Mouse (Mus musculus) right cerebral cortex, postnatal 10 days (tissue): ENCODE results near the gene Scamp3.

Experiments used
- DNase-seq, 2 experiments: peaks; one replicate each; pipeline ENCODE4 v3.0.0; 2021; ENCODE audit warnings: low spot score in 2 of 2

Scamp3 gene

DNA sequence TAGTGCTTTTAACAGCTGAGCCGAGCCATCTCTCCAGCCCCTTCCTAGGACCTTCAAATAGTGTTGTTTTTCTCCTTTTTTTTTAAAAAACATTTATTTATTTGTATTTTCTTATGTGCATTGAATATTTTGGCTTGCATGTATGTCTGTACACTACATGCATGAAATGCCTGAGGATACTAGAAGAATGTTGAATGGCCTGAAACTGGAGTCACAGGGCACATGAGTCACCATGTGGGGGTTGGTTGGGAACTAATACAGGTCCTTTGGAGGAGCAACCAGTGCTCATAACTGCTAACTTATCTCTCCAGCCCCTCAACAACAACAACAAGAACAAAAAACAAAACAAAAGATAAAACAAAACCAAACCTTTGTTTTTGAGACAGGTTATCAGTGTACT is 14.2 kb upstream of the Scamp3 start:
- no peak for DNase-seq

DNA sequence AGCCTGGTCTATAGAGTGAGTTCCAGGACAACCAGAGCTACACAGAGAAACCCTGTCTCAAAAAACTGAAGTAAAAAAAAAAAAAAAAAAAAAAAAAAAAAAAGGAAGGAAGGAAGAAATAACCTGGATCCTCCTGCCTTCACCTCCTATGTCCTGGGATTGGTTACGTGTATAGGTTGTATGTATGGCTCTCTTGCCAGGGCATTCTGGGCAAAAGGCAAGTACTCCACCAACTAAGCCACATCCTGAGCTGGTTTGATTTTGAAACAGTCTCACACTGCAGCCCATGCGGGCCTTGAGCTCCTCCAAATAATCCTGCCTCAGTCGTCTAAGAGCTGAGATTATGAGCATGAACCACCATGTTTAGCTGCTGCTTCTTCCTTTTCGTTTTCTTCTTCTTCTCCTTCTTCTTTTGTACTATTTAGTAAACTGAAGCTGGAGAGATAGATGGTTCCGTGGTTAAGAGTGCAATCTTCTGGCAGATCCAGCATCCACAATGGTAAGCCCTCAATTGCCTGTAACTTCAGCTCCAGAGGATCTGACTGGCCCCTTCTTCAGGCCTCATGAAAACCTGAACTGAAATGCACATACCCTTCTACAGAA is 13.5 kb upstream of the Scamp3 start:
- DNase-seq = no peak

- DNase-seq = peak; percentile 95 to 96
Measured at GRCm38 (mm10) chr3:89164506-89165267, 12.6 kb upstream of the Scamp3 start, which contains the start of gene Clk2. TSS of gene Clk2 (plus strand) at chr3:89164795.

GRCm38 (mm10) chr3:89165268-89165870 is 11.9 kb upstream of the Scamp3 start:
- DNase-seq = no peak

- no peak for DNase-seq
Measured at GRCm38 (mm10) chr3:89166945-89167344, 10.3 kb upstream of the Scamp3 start.

- no peak for DNase-seq
Measured at GRCm38 (mm10) chr3:89174844-89175243, 2.4 kb upstream of the Scamp3 start.

DNA sequence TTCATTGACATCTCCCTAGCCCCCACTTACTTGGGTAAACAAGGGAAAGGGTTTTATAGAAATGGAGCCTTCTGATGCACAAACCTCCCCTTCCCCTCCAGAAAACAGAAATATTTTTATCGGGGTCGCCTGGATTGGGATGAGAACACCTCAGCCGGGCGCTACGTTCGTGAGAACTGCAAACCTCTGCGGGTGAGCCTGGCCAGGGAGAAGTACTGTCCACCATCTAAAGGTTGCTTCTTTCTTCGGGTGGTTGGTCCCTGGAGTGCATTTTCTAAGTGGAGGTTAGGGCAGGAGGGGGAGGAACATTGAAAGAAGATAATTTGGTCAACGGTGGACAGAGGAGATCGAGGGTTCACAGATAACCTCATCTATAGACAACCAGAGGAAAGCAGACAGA is 1.7 kb upstream of the Scamp3 start:
- no peak for DNase-seq

- no peak for DNase-seq
Measured at GRCm38 (mm10) chr3:89176421-89176820, 852 bp upstream of the Scamp3 start.

- no peak for DNase-seq
Measured at GRCm38 (mm10) chr3:89178107-89178385, 773 bp downstream of the Scamp3 start.

GRCm38 (mm10) chr3:89179056-89179455 is 1.8 kb downstream of the Scamp3 start:
- DNase-seq = peak in 1 of 2 experiments; percentile 37

DNA sequence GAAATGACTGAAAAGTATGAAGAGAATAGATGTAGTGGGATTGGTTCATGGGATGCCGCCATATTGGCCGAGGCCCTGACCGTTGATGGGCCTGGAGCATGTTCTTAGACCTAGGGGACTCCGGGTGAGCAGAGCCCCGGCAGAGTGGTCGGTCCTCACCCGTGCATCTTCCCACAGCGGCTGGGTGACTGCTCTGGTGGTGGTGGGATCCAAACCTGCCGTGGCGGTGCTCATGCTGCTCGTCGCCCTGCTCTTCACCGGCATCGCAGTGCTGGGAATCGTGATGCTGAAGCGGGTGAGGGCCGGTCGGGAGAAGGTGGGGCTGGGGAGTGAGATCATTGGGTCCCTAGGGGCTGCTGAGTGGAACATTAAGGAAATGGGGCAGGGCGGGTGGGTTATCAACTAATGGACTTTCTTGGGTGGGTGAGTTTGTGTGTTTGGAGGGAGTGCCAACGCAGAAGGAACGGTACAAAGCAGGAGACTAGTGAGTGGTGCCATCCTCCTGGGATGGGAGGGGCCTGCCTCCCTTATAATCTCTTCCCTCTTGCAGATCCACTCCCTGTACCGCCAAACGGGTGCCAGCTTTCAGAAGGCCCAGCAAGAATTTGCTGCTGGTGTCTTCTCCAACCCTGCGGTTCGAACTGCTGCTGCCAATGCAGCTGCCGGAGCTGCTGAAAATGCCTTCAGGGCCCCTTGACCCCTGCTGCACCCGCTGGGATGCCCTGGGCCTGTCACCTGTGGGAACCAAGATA is 4.7 kb downstream of the Scamp3 start:
- DNase-seq = peak in 1 of 2 experiments; percentile 33

- no peak for DNase-seq
Measured at GRCm38 (mm10) chr3:89182531-89183057, 5.3 kb downstream of the Scamp3 start.

- DNase-seq = peak; percentile 95
Measured at GRCm38 (mm10) chr3:89183058-89183958, 6.0 kb downstream of the Scamp3 start, which contains the start of gene Fam189b. TSS of gene Fam189b (plus strand) at chr3:89183143.

- DNase-seq = peak; percentile 68 to 74
Measured at GRCm38 (mm10) chr3:89183959-89184315, 6.7 kb downstream of the Scamp3 start.

GRCm38 (mm10) chr3:89187197-89187596 is 9.9 kb downstream of the Scamp3 start:
- peak in 1 of 2 experiments; percentile 26 for DNase-seq

DNA sequence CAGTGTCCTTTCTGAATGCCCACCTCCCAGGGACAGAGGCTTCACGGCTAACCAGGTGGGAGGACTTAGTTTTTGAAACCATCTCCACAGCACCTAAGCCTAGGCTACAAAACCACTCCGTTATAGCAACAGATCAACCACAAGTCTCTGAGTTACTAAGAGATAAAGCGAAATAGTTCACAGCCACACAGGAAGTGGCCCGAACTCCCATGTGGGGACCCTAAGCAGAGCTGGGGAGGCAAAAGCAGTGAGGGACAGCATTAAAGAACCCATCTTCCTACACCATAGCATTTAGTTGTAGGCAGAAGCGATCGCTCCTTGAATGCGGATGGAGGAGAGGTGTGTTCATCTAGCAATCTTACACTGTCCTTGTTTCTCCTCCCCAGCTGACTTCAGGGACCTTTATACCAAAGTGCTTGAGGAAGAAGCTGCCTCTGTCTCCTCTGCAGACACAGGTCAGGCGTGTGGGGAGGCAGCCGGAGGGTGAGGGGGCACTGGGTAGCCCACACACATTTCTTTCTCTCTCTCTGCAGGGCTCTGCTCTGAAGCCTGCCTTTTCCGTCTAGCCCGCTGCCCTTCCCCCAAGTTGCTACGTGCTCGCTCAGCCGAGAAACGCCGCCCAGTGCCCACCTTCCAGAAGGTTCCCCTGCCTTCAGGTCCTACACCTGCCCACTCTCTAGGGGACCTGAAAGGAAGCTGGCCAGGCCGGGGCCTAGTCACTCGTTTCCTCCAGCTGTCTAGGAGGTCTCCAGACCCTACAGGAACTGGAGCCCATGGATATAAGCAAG is 10.6 kb downstream of the Scamp3 start:
- DNase-seq = no peak

DNA sequence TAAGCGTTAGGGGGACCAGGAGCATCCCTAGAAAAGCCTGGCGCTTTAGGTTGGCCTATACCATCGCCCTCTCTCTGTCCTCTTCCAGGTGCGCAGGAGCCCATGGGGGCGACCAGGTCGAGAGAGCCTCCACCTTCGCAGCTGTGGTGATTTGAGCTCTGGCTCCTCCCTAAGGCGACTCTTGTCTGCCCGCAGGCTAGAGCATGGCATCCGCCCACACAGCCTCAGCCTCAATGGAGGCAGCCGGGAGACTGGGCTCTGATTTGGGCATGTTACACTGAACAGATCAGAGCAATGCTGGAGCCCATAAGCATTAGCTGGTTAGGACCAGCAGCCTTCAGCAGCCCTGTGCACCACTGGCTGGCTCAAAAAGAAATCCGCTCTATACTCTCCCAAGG is 11.2 kb downstream of the Scamp3 start:
- DNase-seq = no peak

DNA sequence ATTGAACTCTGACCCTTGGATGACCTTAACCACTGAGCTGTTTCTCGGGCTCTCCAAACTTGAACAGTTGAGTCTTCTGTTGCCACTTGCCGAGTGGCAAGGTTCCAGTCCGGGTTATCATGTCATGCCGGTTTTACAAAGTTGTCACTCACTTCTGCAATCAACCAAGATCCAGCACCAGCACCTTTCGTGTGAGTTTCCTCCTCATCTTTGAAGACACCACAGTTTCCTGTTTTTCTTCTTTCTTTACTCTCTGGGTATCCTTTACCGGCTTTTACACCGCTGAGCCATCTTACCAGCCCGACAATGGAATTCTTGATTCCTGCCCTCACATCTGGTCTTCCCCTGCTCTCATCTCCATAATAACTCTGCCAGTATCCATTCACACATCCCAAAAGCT is 13.2 kb downstream of the Scamp3 start:
- no peak for DNase-seq

DNA sequence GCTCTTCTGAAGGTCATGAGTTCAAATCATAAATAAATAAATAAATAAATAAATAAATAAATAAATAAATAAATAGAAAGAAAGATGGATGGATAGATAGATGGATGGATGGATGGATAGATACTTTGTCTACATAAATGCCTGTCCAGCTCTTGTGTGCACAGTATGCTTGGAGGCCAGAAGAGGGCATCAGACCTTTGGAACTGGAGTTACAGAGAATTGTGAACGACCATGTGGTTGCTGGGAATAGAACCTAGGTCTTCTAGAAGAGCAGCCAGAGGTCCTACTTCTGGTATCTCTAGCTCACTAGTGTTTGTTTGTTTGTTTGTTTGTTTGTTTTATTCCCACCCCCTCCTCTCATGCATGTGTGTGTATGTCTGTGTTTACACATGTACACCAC is 16.1 kb downstream of the Scamp3 start:
- DNase-seq = no peak

DNA sequence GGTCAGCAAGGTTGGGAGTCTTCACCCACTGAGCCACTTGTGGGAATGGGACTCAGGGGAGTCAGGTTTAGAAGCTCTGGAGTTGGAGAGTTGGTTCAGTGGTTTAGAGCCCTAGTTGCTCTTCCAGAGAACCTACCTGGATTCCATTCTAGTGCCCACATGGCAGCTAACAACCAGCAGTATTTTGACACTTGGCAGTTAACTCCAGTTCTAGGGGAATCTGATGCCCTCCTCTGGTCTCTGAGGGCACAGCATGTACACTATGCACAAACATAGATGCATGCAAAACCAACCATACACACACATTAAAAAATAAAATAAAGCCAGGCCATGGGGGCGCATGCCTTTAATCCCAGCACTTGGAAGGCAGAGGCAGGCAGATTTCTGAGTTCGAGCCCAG is 16.6 kb downstream of the Scamp3 start:
- DNase-seq = no peak
